Comparison of ENCODE assay signal across 11 mouse cellular contexts in genomic region chr14:55877469-55878315, GRCm38 (mm10). TPM values are rescaled to one million over a fixed set of nuclear protein-coding genes. Genes with fewer than 3 reads are reported as not detected.
DNase-seq lines count a peak whose midpoint lies in the region; ATAC-seq and TF ChIP-seq lines count a peak whose summit lies in the region.
"Had no signal": no experiment of that assay in that cellular context is flagged by ENCODE, and none has a peak within 500 bp of the region (broad histone marks: within the 10 kb centered on the region; RNA-seq: fewer than 3 reads in every experiment).

No protein-coding gene starts in this region.

- 40% methylated on average over 14 of the region's 14 CpGs for WGBS in hindbrain, embryonic 13.5 days
- WGBS in hindbrain, embryonic 16.5 days = 39% methylated on average over 14 of the region's 14 CpGs
- WGBS in midbrain, embryonic 11.5 days = 37% methylated on average over 14 of the region's 14 CpGs
- 34% methylated on average over 14 of the region's 14 CpGs for WGBS in midbrain, embryonic 14.5 days
- WGBS in embryonic facial prominence, embryonic 10.5 days = 20% methylated on average over 14 of the region's 14 CpGs
- 9% methylated on average over 14 of the region's 14 CpGs for WGBS in stomach, embryonic 15.5 days
- 33% methylated on average over 14 of the region's 14 CpGs for WGBS in midbrain, postnatal 0 days

- H3K4me3 ChIP-seq in hindbrain, embryonic 13.5 days = no peak overlapping the region
- no peak overlapping the region for H3K4me3 ChIP-seq in hindbrain, embryonic 16.5 days (ENCODE audit: low read length)
- H3K4me3 ChIP-seq in midbrain, embryonic 11.5 days (ENCODE audit: low read depth, low read length) = no peak overlapping the region
- H3K4me3 ChIP-seq in midbrain, embryonic 14.5 days (replicated peaks; ENCODE audit: low read depth, low read length) = no peak overlapping the region
- peak overlapping the region; percentile 37 for H3K4me3 ChIP-seq in embryonic facial prominence, embryonic 10.5 days
- no peak overlapping the region for H3K4me3 ChIP-seq in stomach, embryonic 15.5 days (replicated peaks)
- H3K4me3 ChIP-seq in midbrain, postnatal 0 days (ENCODE audit: low read depth, low read length) = no peak overlapping the region

- H3K4me2 ChIP-seq in hindbrain, embryonic 13.5 days = 0 out of 2 replicates have a peak overlapping the region, but pooled peaks have one; percentile 1
- no peak overlapping the region for H3K4me2 ChIP-seq in hindbrain, embryonic 16.5 days (ENCODE audit: low read length)
- H3K4me2 ChIP-seq in midbrain, embryonic 11.5 days = no peak overlapping the region
- H3K4me2 ChIP-seq in midbrain, embryonic 14.5 days (ENCODE audit: low read length) = no peak overlapping the region
- 0 out of 2 replicates have a peak overlapping the region, but pooled peaks have one; percentile 5 for H3K4me2 ChIP-seq in stomach, embryonic 15.5 days
- H3K4me2 ChIP-seq in midbrain, postnatal 0 days (ENCODE audit: low read depth, low read length, poor library complexity, severe bottlenecking) = no peak overlapping the region

- peak; percentile 83 for DNase-seq in midbrain, embryonic 11.5 days (ENCODE audit: low spot score, missing footprints)
- no peak for DNase-seq in midbrain, embryonic 14.5 days
- no peak for DNase-seq in embryonic facial prominence, embryonic 10.5 days (ENCODE audit: low spot score)
- no peak for DNase-seq in midbrain, postnatal 0 days (ENCODE audit: low spot score)
- DNase-seq: kidney, adult 2 months had no signal

- peaks cover 5% of the 10 kb centered on the region; the same call in 1 of the 2 replicates for H3K36me3 ChIP-seq in hindbrain, embryonic 13.5 days
- H3K36me3 ChIP-seq in hindbrain, embryonic 16.5 days (ENCODE audit: control insufficient read depth, insufficient read depth, low read length) = 0 out of 2 replicates have a peak, but pooled peaks cover 1% of the 10 kb centered on the region
- no peaks in the 10 kb centered on the region for H3K36me3 ChIP-seq in midbrain, embryonic 11.5 days (ENCODE audit: control insufficient read depth, insufficient read depth, low read length)
- H3K36me3 ChIP-seq in midbrain, embryonic 14.5 days (ENCODE audit: control insufficient read depth, insufficient read depth, low read length) = peaks cover 7% of the 10 kb centered on the region; the same call in 1 of the 2 replicates
- H3K36me3 ChIP-seq in embryonic facial prominence, embryonic 10.5 days (replicated peaks) = peaks cover 8% of the 10 kb centered on the region
- H3K36me3 ChIP-seq in stomach, embryonic 15.5 days = no peaks in the 10 kb centered on the region
- peaks cover 7% of the 10 kb centered on the region for H3K36me3 ChIP-seq in midbrain, postnatal 0 days (ENCODE audit: insufficient read depth, low read length)

- H3K9me3 ChIP-seq in hindbrain, embryonic 13.5 days = no peaks in the 10 kb centered on the region
- H3K9me3 ChIP-seq in hindbrain, embryonic 16.5 days (ENCODE audit: control insufficient read depth, low read length) = no peaks in the 10 kb centered on the region
- no peaks in the 10 kb centered on the region for H3K9me3 ChIP-seq in midbrain, embryonic 11.5 days (ENCODE audit: control insufficient read depth, low read length)
- H3K9me3 ChIP-seq in midbrain, embryonic 14.5 days (ENCODE audit: control insufficient read depth, low read length) = no peaks in the 10 kb centered on the region
- H3K9me3 ChIP-seq in embryonic facial prominence, embryonic 10.5 days = no peaks in the 10 kb centered on the region
- no peaks in the 10 kb centered on the region for H3K9me3 ChIP-seq in stomach, embryonic 15.5 days
- H3K9me3 ChIP-seq in midbrain, postnatal 0 days (ENCODE audit: low read length) = no peaks in the 10 kb centered on the region

- no peak for ATAC-seq in hindbrain, embryonic 13.5 days (ENCODE audit: low FRiP score)
- no peak for ATAC-seq in hindbrain, embryonic 16.5 days
- ATAC-seq in midbrain, embryonic 11.5 days (ENCODE audit: low FRiP score) = no peak
- no peak for ATAC-seq in midbrain, embryonic 14.5 days (ENCODE audit: low FRiP score, low TSS enrichment)
- no peak for ATAC-seq in stomach, embryonic 15.5 days (ENCODE audit: insufficient read depth, low FRiP score, low read depth)
- no peak for ATAC-seq in midbrain, postnatal 0 days (ENCODE audit: low FRiP score)

- H3K9ac ChIP-seq in hindbrain, embryonic 13.5 days = no peak overlapping the region
- H3K9ac ChIP-seq in hindbrain, embryonic 16.5 days (ENCODE audit: low read depth, low read length) = no peak overlapping the region
- H3K9ac ChIP-seq in midbrain, embryonic 11.5 days (ENCODE audit: low read length) = no peak overlapping the region
- H3K9ac ChIP-seq in midbrain, embryonic 14.5 days (replicated peaks; ENCODE audit: low read length) = no peak overlapping the region
- H3K9ac ChIP-seq in stomach, embryonic 15.5 days = no peak overlapping the region
- H3K9ac ChIP-seq in midbrain, postnatal 0 days (replicated peaks; ENCODE audit: low read length, poor library complexity, severe bottlenecking) = no peak overlapping the region

- TF ChIP-seq CTCF in midbrain, postnatal 0 days (IDR thresholded peaks at IDR 0.05) = no peak

- H3K4me1 ChIP-seq in hindbrain, embryonic 13.5 days (replicated peaks) = peaks cover 10% of the 10 kb centered on the region
- peaks cover 9% of the 10 kb centered on the region for H3K4me1 ChIP-seq in hindbrain, embryonic 16.5 days (ENCODE audit: control insufficient read depth, insufficient read depth, low read depth, low read length)
- H3K4me1 ChIP-seq in midbrain, embryonic 11.5 days (ENCODE audit: control insufficient read depth, insufficient read depth, low read length) = no peaks in the 10 kb centered on the region
- H3K4me1 ChIP-seq in midbrain, embryonic 14.5 days (ENCODE audit: control insufficient read depth, insufficient read depth, low read length) = no peaks in the 10 kb centered on the region
- peaks cover 41% of the 10 kb centered on the region for H3K4me1 ChIP-seq in embryonic facial prominence, embryonic 10.5 days
- peaks cover 17% of the 10 kb centered on the region for H3K4me1 ChIP-seq in stomach, embryonic 15.5 days
- no peaks in the 10 kb centered on the region for H3K4me1 ChIP-seq in midbrain, postnatal 0 days (ENCODE audit: insufficient read depth, low read length)

- no peak overlapping the region for H3K27ac ChIP-seq in hindbrain, embryonic 13.5 days
- no peak overlapping the region for H3K27ac ChIP-seq in hindbrain, embryonic 16.5 days (ENCODE audit: low read depth, low read length)
- no peak overlapping the region for H3K27ac ChIP-seq in midbrain, embryonic 11.5 days (ENCODE audit: low read depth, low read length)
- no peak overlapping the region for H3K27ac ChIP-seq in midbrain, embryonic 14.5 days (replicated peaks; ENCODE audit: low read depth, low read length)
- H3K27ac ChIP-seq in embryonic facial prominence, embryonic 10.5 days (replicated peaks) = peak overlapping the region; percentile 76
- H3K27ac ChIP-seq in stomach, embryonic 15.5 days = no peak overlapping the region
- no peak overlapping the region for H3K27ac ChIP-seq in midbrain, postnatal 0 days (ENCODE audit: low read depth, low read length)

- 0 out of 2 replicates have a peak, but pooled peaks cover 4% of the 10 kb centered on the region for H3K27me3 ChIP-seq in hindbrain, embryonic 13.5 days
- H3K27me3 ChIP-seq in hindbrain, embryonic 16.5 days (replicated peaks; ENCODE audit: control insufficient read depth, insufficient read depth, low read length) = no peaks in the 10 kb centered on the region
- H3K27me3 ChIP-seq in midbrain, embryonic 11.5 days (ENCODE audit: control insufficient read depth, insufficient read depth, low read length) = no peaks in the 10 kb centered on the region
- no peaks in the 10 kb centered on the region for H3K27me3 ChIP-seq in midbrain, embryonic 14.5 days (ENCODE audit: control insufficient read depth, insufficient read depth, low read length)
- no peaks in the 10 kb centered on the region for H3K27me3 ChIP-seq in embryonic facial prominence, embryonic 10.5 days (replicated peaks; ENCODE audit: low read depth, poor library complexity, severe bottlenecking)
- H3K27me3 ChIP-seq in stomach, embryonic 15.5 days (replicated peaks) = no peaks in the 10 kb centered on the region
- no peaks in the 10 kb centered on the region for H3K27me3 ChIP-seq in midbrain, postnatal 0 days (ENCODE audit: insufficient read depth, low read length)

RNA-seq across cellular contexts. Expression of gene Cbln3, which starts 6.5 kb away (rescaled TPM):
- polyA plus RNA-seq in hindbrain, embryonic 13.5 days (2015; fragmentation: Nextera tagmentation; extraction: Ambion mirVana) = 0.14 and 0.27 TPM in 2 replicates
- polyA plus RNA-seq in hindbrain, embryonic 16.5 days (2015; fragmentation: Nextera tagmentation; extraction: Ambion mirVana) = 0.35 and 0.56 TPM in 2 replicates
- 0.03 and 0.23 TPM in 2 replicates for polyA plus RNA-seq in midbrain, embryonic 11.5 days (2014; fragmentation: Nextera tagmentation; extraction: Ambion mirVana)
- 0.19 and 0.20 TPM in 2 replicates for polyA plus RNA-seq in midbrain, embryonic 14.5 days (2014; fragmentation: Nextera tagmentation; extraction: Ambion mirVana)
- polyA plus RNA-seq in embryonic facial prominence, embryonic 10.5 days (2016; fragmentation: Nextera tagmentation; extraction: Ambion mirVana) = 0.09 and 0.15 TPM in 2 replicates
- polyA plus RNA-seq in stomach, embryonic 15.5 days (2015; fragmentation: Nextera tagmentation; extraction: Ambion mirVana) = 0.42 and 0.46 TPM in 2 replicates
- 0.66 and 1.8 TPM in 2 replicates for total RNA-seq in midbrain, postnatal 0 days (2014; rRNA removed)
- polyA plus RNA-seq in midbrain, postnatal 0 days (2015; fragmentation: Nextera tagmentation; extraction: Ambion mirVana) = 0.43 and 0.54 TPM in 2 replicates
- total RNA-seq: adrenal gland, adult 18-20 months; common myeloid progenitor, adult 5-6 weeks; MEL had no signal

RNA-seq across cellular contexts. Expression of gene Khnyn, which starts 7.1 kb away (rescaled TPM):
- polyA plus RNA-seq in hindbrain, embryonic 13.5 days (2015; fragmentation: Nextera tagmentation; extraction: Ambion mirVana) = 10.0 and 11.1 TPM in 2 replicates
- 9.1 and 11.4 TPM in 2 replicates for polyA plus RNA-seq in hindbrain, embryonic 16.5 days (2015; fragmentation: Nextera tagmentation; extraction: Ambion mirVana)
- polyA plus RNA-seq in midbrain, embryonic 11.5 days (2014; fragmentation: Nextera tagmentation; extraction: Ambion mirVana) = 8.5 and 8.7 TPM in 2 replicates
- polyA plus RNA-seq in midbrain, embryonic 14.5 days (2014; fragmentation: Nextera tagmentation; extraction: Ambion mirVana) = 6.5 and 7.1 TPM in 2 replicates
- 31.0 and 33.0 TPM in 2 replicates for polyA plus RNA-seq in embryonic facial prominence, embryonic 10.5 days (2016; fragmentation: Nextera tagmentation; extraction: Ambion mirVana)
- polyA plus RNA-seq in stomach, embryonic 15.5 days (2015; fragmentation: Nextera tagmentation; extraction: Ambion mirVana) = 16.5 and 18.1 TPM in 2 replicates
- 14.2 and 19.9 TPM in 2 replicates for total RNA-seq in midbrain, postnatal 0 days (2014; rRNA removed)
- polyA plus RNA-seq in midbrain, postnatal 0 days (2015; fragmentation: Nextera tagmentation; extraction: Ambion mirVana) = 6.3 and 6.5 TPM in 2 replicates

RNA-seq across cellular contexts. Expression of gene Sdr39u1, which starts 22.4 kb away (rescaled TPM):
- 115 and 124 TPM in 2 replicates for polyA plus RNA-seq in hindbrain, embryonic 13.5 days (2015; fragmentation: Nextera tagmentation; extraction: Ambion mirVana)
- polyA plus RNA-seq in hindbrain, embryonic 16.5 days (2015; fragmentation: Nextera tagmentation; extraction: Ambion mirVana) = 163 and 175 TPM in 2 replicates
- 25.0 and 27.8 TPM in 2 replicates for polyA plus RNA-seq in midbrain, embryonic 11.5 days (2014; fragmentation: Nextera tagmentation; extraction: Ambion mirVana)
- 125 and 142 TPM in 2 replicates for polyA plus RNA-seq in midbrain, embryonic 14.5 days (2014; fragmentation: Nextera tagmentation; extraction: Ambion mirVana)
- polyA plus RNA-seq in embryonic facial prominence, embryonic 10.5 days (2016; fragmentation: Nextera tagmentation; extraction: Ambion mirVana) = 45.5 and 57.5 TPM in 2 replicates
- 56.0 and 65.7 TPM in 2 replicates for polyA plus RNA-seq in stomach, embryonic 15.5 days (2015; fragmentation: Nextera tagmentation; extraction: Ambion mirVana)
- total RNA-seq in midbrain, postnatal 0 days (2014; rRNA removed) = 143 and 146 TPM in 2 replicates
- 131 and 162 TPM in 2 replicates for polyA plus RNA-seq in midbrain, postnatal 0 days (2015; fragmentation: Nextera tagmentation; extraction: Ambion mirVana)

RNA-seq across cellular contexts. Expression of gene Nynrin, which starts 23.9 kb away (rescaled TPM):
- polyA plus RNA-seq in hindbrain, embryonic 13.5 days (2015; fragmentation: Nextera tagmentation; extraction: Ambion mirVana) = 11.7 and 11.9 TPM in 2 replicates
- polyA plus RNA-seq in hindbrain, embryonic 16.5 days (2015; fragmentation: Nextera tagmentation; extraction: Ambion mirVana) = 8.4 and 13.7 TPM in 2 replicates
- 10.7 and 12.0 TPM in 2 replicates for polyA plus RNA-seq in midbrain, embryonic 11.5 days (2014; fragmentation: Nextera tagmentation; extraction: Ambion mirVana)
- 6.5 and 11.2 TPM in 2 replicates for polyA plus RNA-seq in midbrain, embryonic 14.5 days (2014; fragmentation: Nextera tagmentation; extraction: Ambion mirVana)
- 36.0 and 38.1 TPM in 2 replicates for polyA plus RNA-seq in embryonic facial prominence, embryonic 10.5 days (2016; fragmentation: Nextera tagmentation; extraction: Ambion mirVana)
- polyA plus RNA-seq in stomach, embryonic 15.5 days (2015; fragmentation: Nextera tagmentation; extraction: Ambion mirVana) = 15.4 and 18.5 TPM in 2 replicates
- 36.4 and 42.0 TPM in 2 replicates for total RNA-seq in midbrain, postnatal 0 days (2014; rRNA removed)
- 6.8 and 7.2 TPM in 2 replicates for polyA plus RNA-seq in midbrain, postnatal 0 days (2015; fragmentation: Nextera tagmentation; extraction: Ambion mirVana)
- total RNA-seq: MEL had no signal

RNA-seq across cellular contexts. Expression of gene Nfatc4, which starts 54.7 kb away (rescaled TPM):
- 10.8 and 12.0 TPM in 2 replicates for polyA plus RNA-seq in hindbrain, embryonic 13.5 days (2015; fragmentation: Nextera tagmentation; extraction: Ambion mirVana)
- 6.5 and 11.9 TPM in 2 replicates for polyA plus RNA-seq in hindbrain, embryonic 16.5 days (2015; fragmentation: Nextera tagmentation; extraction: Ambion mirVana)
- 9.9 and 11.5 TPM in 2 replicates for polyA plus RNA-seq in midbrain, embryonic 11.5 days (2014; fragmentation: Nextera tagmentation; extraction: Ambion mirVana)
- polyA plus RNA-seq in midbrain, embryonic 14.5 days (2014; fragmentation: Nextera tagmentation; extraction: Ambion mirVana) = 6.2 and 8.7 TPM in 2 replicates
- polyA plus RNA-seq in embryonic facial prominence, embryonic 10.5 days (2016; fragmentation: Nextera tagmentation; extraction: Ambion mirVana) = 94.5 and 113 TPM in 2 replicates
- 35.5 and 40.9 TPM in 2 replicates for polyA plus RNA-seq in stomach, embryonic 15.5 days (2015; fragmentation: Nextera tagmentation; extraction: Ambion mirVana)
- 9.6 and 12.9 TPM in 2 replicates for total RNA-seq in midbrain, postnatal 0 days (2014; rRNA removed)
- 4.2 and 5.2 TPM in 2 replicates for polyA plus RNA-seq in midbrain, postnatal 0 days (2015; fragmentation: Nextera tagmentation; extraction: Ambion mirVana)
- total RNA-seq: common myeloid progenitor, adult 5-6 weeks had no signal

Comparison
In these comparisons a context has a peak if more than half of its experiments do, and no peak if none do; other contexts are left out.
1. H3K4me2 ChIP-seq: peak in hindbrain, embryonic 13.5 days (single experiment) and stomach, embryonic 15.5 days (single experiment); none in hindbrain, embryonic 16.5 days (single experiment), midbrain, embryonic 11.5 days (single experiment), midbrain, embryonic 14.5 days (single experiment) and midbrain, postnatal 0 days (single experiment).